Comparison of ENCODE assay signal across 1 mouse cellular context in genomic region chr10:95389805-95390204, GRCm38 (mm10). TPM values are rescaled to one million over a fixed set of nuclear protein-coding genes. Genes with fewer than 3 reads are reported as not detected.
"Had no signal": no experiment of that assay in that cellular context is flagged by ENCODE, and none has a peak within 500 bp of the region (broad histone marks: within the 10 kb centered on the region; RNA-seq: fewer than 3 reads in every experiment).

No protein-coding gene starts in this region.

RNA-seq across cellular contexts. Expression of gene Socs2, which starts 27.2 kb away (rescaled TPM):
- total RNA-seq: granulocyte monocyte progenitor cell, adult 5-6 weeks had no signal
